Mouse (Mus musculus): ENCODE measurements at regions not wholly inside any gene's neighbourhood (a gene's known extent, or its start where the extent isn't known, plus 50 kb on each side); places are given as distances from the start of the nearest gene placed in this dataset.
A peak's percentile ranks its signal among the peaks of the same experiment; 100 is the strongest.

DNA sequence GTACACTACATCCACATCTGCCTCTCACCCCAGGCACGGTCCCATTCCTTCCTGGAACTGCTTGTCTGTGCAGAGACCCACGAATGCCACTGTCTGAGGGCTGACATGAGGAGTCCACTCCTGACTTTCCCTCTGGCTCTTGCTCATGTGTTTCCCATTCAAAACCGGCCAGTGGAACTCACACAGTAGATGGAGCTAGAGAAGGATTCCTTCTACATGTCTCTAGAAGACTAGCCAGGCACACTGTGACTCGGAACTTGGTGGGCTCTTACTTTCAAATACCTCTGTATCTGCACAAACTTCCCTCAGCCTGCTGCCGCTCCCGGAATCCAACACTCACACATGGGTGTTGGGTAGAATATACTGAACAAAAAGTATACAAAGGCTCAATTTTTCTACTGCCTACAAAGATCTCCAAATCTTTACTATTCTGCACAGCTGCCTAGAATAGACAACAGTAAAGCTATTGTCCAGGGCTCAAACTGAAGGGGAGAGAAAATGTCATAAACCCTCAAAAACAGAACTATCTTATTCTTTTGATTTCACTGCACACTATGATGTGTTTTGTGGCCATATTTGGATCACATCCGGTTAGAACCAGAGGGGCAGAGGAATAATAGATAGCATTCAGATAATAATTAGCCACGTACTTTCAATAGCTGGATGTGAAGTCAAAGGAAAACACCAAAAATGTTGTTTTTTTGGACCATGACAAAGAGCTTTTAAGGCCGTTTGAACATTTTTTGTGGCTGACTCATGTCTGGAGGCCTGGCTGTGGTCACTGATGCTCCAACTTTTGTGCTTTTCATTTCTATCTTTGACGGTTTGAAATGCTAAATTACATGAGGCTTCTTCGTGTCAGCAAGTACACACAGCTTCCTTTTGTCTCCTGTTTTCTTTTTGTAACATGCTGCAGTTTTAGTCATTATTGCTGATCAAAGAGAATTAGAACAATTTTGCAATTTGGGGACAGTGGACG is 164.3 kb upstream of the Foxd3 start:
- DNase-seq (ENCODE audit: low spot score in 2 of 2) = no peak

- no peak for DNase-seq (ENCODE audit: low spot score in 2 of 2)
Observed at GRCm38 (mm10) chr4:99503221-99503744, 152.8 kb upstream of the Foxd3 start.

- no peak for DNase-seq (ENCODE audit: low spot score in 2 of 2)
Observed at GRCm38 (mm10) chr4:99511993-99512392, 144.1 kb upstream of the Foxd3 start.

GRCm38 (mm10) chr4:99516883-99517282 is 139.2 kb upstream of the Foxd3 start:
- DNase-seq (ENCODE audit: low spot score in 2 of 2) = no peak

DNA sequence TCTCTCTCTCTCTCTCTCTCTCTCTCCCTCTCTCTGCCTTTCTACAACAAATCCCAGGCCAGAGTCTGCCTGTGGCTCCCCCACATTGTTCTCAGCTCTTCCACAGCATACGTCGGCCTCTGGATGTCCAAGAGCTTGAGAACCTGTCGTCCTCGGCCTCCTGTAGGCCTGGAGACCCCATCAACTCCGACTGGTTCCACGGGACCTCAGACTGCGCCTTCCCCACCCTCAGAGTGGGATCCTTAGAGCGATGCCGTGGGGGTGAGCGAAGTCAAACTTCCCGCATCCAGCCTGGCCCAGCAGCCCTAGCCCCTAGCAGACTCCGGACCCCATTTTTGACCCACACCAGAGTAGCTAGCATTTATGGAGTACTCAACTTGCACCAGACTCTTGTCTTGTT is 128.7 kb upstream of the Foxd3 start:
- DNase-seq (ENCODE audit: low spot score in 2 of 2) = no peak

DNA sequence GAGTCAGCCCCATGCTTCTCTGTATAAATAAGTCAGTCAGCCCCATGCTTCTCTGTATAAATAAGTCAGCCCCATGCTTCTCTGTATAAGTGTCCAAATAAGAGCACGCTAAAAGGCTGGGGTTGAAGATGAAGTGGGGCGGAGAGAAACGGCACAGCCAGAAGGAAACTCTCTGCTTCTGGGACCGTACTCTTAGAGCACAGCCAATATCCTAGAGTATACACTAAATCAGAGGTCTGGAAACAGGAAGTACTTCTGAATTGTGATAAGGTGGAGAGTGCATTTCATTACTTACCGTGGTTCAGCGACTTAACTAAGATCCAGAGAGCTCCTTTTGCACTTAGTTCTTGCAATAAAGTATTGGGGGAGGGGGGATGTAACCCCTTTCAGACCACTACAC is 112.1 kb upstream of the Foxd3 start:
- DNase-seq (ENCODE audit: low spot score in 2 of 2) = no peak

DNA sequence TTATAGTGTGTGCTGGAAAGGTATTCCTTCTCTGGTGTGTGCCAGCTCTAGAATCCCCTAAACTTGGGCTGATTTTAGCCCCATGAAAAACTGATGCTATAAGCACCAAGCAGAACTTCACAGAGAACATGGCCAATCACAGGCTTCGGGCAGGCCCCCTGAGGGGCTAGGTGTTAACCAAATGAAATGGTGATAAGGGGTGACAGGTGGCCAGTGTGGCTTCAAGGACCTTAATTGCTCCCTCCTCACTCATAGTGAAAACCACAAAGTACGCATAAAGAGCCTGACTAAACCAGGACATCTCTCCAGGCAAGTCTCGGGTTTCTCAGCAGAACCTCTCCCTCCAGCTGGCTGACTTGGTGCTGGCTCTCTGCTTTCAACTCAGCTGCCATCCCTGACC is 110.4 kb upstream of the Foxd3 start:
- no peak for DNase-seq (ENCODE audit: low spot score in 2 of 2)

DNA sequence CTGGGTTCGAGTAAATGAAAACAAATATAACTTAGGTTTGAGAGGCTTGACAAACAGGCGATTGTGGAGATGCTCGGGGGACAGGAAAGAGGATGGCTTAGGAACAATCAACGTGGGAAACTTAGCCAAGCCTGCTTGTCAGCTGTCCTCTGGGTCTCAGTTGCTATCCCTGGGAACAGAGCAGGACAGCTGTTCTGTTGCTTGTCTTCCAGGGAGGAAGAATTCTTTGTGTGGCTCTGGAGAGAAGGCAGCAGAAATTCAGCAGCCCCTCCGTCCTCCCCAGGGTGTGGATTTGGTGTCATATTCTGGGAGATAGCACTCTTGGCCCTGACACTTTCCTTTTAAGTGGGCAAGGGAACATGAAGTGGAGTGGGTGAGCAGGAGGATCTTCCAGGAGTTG is 98.1 kb upstream of the Foxd3 start:
- DNase-seq (ENCODE audit: low spot score in 2 of 2) = no peak

DNA sequence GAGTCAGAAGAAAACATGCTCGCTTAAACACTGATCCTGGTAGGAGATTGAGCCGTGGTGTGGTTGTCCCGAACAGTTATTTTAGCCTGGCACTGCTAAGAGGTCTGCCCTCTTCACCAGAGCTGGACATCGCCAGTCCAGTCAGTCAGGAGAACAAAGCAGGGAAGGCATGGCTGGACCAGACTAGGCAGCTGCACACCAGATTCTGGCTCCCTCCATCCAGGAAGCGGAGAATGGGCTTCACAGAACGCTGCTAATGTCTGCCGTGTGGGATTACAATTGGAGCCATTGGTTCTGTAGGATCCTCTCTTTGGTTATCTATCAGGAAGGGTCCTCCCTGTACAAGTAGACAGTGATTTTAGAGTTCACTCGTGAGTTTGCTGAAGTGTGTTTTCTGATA is 95.5 kb upstream of the Foxd3 start:
- no peak for DNase-seq (ENCODE audit: low spot score in 2 of 2)

DNA sequence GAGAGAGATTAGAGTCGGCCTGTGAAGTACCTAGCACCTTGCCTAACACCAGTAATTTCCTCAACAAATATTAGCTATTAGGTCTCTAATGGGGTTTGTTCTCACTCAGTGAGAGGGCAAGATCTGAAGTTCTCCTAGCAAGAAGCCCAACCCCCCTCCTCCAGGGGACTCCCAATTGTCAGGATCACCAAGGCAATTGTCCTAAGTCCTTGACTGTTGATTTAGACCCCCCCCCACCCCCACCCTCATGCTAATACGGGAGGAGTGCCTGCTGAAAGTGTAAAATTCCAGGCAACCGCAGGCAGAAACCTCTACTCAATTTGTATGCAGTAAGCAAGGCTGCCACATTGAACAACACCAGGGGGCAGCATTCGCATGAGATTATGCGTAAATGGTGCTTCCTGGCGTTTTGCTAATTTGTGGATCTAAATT is 94.6 kb upstream of the Foxd3 start:
- no peak for DNase-seq (ENCODE audit: low spot score in 2 of 2)

DNA sequence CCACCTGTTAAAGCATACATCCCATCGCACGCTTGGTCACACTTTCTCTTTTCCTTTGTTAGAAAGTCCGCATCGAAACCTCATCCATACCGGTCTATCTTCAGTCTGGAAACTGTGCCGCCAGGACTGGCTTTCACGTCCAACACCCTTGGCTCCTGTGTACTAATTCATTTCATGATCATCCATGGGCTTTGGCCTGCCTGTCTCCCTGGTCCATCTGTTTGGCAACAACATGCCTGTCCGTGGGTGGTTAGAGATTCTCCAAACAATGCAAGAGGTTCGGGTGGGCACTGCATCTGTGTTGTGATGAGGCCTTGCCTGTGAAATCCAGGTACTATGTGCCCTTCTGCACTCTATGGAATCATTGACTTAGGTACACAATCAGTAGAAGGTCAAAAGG is 90.7 kb upstream of the Foxd3 start:
- DNase-seq (ENCODE audit: low spot score in 2 of 2) = no peak

DNA sequence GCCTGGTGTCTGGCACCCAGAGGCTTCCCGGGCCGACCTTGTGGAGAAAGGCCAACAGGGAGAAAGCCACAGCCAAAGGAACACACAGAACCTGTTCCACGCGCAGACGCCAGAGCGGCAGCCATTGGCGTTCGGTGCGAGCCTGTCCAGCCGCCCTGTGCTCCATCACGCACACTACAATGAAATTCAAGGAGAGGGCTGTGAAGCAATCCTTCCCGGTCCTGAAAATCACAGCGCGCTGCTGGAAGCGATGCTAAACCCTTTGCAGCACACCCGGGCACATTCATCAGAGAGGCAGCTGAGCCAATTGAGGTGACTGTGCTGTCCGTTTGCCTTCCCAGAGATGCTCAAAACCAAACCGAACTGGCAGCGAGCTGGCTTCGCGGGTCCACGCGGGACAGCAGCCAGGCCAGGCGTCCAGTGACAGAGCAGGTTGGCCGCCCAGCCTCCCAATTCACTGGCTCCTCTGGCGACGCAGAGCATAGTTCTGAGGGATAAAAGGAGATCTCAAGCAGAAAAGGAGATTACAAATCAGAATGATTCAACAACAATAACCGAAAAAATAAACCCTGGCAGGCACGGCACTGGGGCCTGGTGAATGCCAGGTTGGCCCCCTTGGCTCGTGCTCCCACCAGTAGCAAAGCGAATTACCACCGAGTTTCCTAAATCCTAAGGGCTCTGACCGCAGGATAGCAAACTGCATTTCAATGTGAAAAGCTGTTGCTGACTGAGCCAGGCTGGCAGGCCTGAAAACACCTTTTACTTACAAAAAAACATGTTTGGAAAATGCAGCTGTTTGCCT is 83.1 kb upstream of the Foxd3 start:
- DNase-seq (ENCODE audit: low spot score in 2 of 2) = peak; percentile 12 to 21

- DNase-seq (ENCODE audit: low spot score in 2 of 2) = no peak
Observed at GRCm38 (mm10) chr4:99574021-99574531, 82.0 kb upstream of the Foxd3 start.

- no peak for DNase-seq (ENCODE audit: low spot score in 2 of 2)
Observed at GRCm38 (mm10) chr4:99574984-99575383, 81.1 kb upstream of the Foxd3 start.

DNA sequence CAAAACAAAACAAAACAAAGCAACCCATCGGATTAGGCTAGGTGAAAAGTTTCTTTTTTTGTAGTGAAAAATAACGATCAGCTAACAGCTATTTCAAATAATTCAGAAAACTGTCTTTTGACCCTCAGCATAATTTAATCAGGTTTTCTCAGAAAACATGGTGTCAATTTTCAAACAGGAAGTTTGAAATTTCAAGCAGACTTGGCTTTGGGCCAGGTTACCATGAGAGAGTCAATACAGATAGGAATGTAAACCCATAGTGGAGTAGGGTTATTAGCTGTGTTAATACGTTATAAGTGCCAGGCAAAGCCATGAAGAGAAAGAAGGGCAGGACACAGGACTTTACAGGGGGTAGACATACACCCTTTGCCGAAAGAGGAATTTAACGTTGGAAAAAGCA is 58.3 kb upstream of the Foxd3 start:
- no peak for DNase-seq (ENCODE audit: low spot score in 2 of 2)

- DNase-seq (ENCODE audit: low spot score in 2 of 2) = no peak
Observed at GRCm38 (mm10) chr4:99600741-99601140, 55.4 kb upstream of the Foxd3 start.

DNA sequence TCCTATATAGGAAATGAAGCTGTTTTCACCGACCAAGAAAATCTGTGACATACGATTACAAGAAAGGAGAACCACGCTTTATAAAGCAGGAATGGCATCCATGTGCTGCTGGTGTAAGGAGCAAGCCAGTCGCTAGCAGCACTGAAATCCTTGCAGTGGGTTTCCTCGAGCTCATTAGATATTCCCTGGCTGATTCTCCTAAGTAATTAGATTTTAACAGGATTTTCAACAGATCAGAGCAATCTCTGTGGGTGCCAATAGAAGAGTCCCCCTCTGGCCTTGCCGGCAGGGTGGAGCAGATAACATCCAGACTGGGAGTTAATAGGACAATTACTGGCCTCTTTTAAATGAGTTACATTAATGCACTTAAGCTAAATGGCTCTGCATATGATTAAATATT is 54.6 kb upstream of the Foxd3 start:
- DNase-seq (ENCODE audit: low spot score in 2 of 2) = no peak
